Mouse (Mus musculus): ENCODE measurements around the gene Lasp1. TPM values are rescaled to one million over a fixed set of nuclear protein-coding genes. Genes with fewer than 3 reads are reported as not detected.
"Not testable (repeated sequence)": the region's sequence is repeated elsewhere in the genome, so short reads cannot be mapped to it uniquely, and the experiment has no call there.

Lasp1 gene
- total and polyA plus RNA-seq, 3 experiments = 28.2 to 31.6 (median 31.1) TPM

DNA sequence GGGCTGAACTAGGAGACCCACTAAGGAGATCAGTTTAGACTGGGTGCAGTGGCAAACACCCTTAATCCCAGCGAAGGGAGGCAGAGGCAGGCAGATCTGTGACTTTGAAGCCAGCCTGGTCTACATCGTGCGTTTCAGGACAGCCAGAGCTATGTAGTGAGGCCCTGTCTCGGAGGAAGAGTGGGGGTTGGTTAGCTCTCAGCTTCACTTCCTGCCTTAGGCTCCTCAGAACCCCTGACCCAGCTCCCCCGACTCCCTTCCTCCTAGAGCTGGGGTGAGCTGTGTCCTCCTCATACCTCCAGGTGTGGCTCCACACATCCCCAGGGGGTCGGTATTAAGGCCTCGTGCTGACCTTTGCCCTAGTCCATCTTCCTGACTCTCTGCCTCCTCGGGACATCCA lies 37.7 kb downstream of the Lasp1 start:
- peaks cover 11% of the 10 kb centered on the region for H3K4me1 ChIP-seq (ENCODE audit: control insufficient read depth, insufficient read depth, low read length)
- WGBS = 43% methylated on average over 8 of the region's 8 CpGs
- no peak for DNase-seq
- no peaks in the 10 kb centered on the region for H3K79me2 ChIP-seq (replicated peaks; ENCODE audit: control insufficient read depth, insufficient read depth, low read length)
- TF ChIP-seq CTCF (IDR thresholded peaks at IDR 0.05) (no peak), EP300 (IDR thresholded peaks at IDR 0.05; ENCODE audit: insufficient read depth, low read depth, low read length) (no peak), POLR2A (IDR thresholded peaks at IDR 0.05; ENCODE audit: insufficient read depth, low read depth, low read length) (no peak)
- intact Hi-C loops (cut with DNase I) = no loop called here
- H3K4me3 ChIP-seq = no peak overlapping the region
- H3K27me3 ChIP-seq (ENCODE audit: control insufficient read depth, insufficient read depth, low read length) = no peaks in the 10 kb centered on the region
- H3K27ac ChIP-seq = peak overlapping the region; percentile 27
- no peaks in the 10 kb centered on the region for H3K36me3 ChIP-seq (ENCODE audit: control insufficient read depth, insufficient read depth, low read length)
- H3K9ac ChIP-seq (ENCODE audit: low read depth, low read length) = no peak overlapping the region

DNA sequence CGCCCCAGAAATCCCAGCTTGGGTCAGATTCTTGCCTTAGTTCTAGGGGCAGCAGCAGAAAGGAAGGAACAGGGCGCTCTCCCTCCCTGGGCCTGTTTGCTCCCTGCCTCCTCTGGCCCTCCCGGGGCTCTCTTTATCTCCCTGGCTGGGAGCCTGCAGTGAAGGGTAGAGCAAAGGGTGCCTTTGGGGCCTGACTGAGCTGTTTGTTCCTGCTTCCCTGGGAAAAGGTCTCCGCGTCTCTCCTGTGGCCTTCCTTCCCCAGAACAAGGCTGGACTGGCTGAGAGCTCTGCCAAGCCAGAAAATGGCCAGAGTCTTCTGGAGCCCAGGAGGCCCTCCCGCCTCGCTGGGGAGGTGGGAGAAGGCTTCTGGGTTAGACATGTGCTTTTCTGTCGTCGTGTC lies 38.3 kb downstream of the Lasp1 start:
- intact Hi-C loops (cut with DNase I); H3K4me3 ChIP-seq; H3K79me2 ChIP-seq (replicated peaks; ENCODE audit: control insufficient read depth, insufficient read depth, low read length); H3K9ac ChIP-seq (ENCODE audit: low read depth, low read length); H3K4me1 ChIP-seq (ENCODE audit: control insufficient read depth, insufficient read depth, low read length); H3K36me3 ChIP-seq (ENCODE audit: control insufficient read depth, insufficient read depth, low read length); H3K27me3 ChIP-seq (ENCODE audit: control insufficient read depth, insufficient read depth, low read length): not testable (repeated sequence)
- peak; percentile 54 to 62 for DNase-seq
- peak overlapping the region; percentile 27 for H3K27ac ChIP-seq
- 39% methylated on average over 9 of the region's 9 CpGs for WGBS

DNA sequence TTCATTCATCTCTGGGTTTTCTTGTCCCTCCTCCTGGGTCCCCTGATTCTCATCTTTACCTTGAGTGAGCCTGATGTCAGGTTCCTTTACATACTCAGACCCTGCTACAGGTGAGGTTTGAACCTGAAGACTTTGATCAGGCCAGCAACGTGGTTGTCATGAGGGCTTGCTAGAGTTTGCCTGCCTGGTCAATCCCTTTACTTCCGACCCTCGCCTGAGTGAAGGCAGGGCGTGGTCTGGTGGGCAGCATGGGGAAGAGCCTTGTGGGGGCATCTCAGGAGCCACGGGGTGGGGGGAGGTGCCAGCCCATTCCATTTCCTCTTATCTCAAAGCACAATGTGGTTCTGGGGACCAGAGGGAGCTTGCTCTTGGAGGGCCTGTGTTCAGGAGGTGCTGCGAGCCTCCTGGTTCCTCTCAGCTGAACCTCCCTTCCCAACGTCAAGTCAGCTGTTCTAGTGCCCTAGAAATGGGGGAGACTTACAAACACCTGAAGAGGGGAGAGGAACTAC lies 38.9 kb downstream of the Lasp1 start:
- no peaks in the 10 kb centered on the region for H3K79me2 ChIP-seq (replicated peaks; ENCODE audit: control insufficient read depth, insufficient read depth, low read length)
- DNase-seq = no peak
- no peak overlapping the region; the same call in 1 of the 2 replicates for H3K27ac ChIP-seq
- no peaks in the 10 kb centered on the region for H3K36me3 ChIP-seq (ENCODE audit: control insufficient read depth, insufficient read depth, low read length)
- 71% methylated on average over 7 of the region's 7 CpGs for WGBS
- H3K4me1 ChIP-seq (ENCODE audit: control insufficient read depth, insufficient read depth, low read length) = peaks cover 2% of the 10 kb centered on the region
- TF ChIP-seq POLR2A (IDR thresholded peaks at IDR 0.05; ENCODE audit: insufficient read depth, low read depth, low read length) (no peak), EP300 (IDR thresholded peaks at IDR 0.05; ENCODE audit: insufficient read depth, low read depth, low read length) (no peak), CTCF (IDR thresholded peaks at IDR 0.05) (no peak)
- no peaks in the 10 kb centered on the region for H3K27me3 ChIP-seq (ENCODE audit: control insufficient read depth, insufficient read depth, low read length)
- no peak overlapping the region for H3K4me3 ChIP-seq
- intact Hi-C loops (cut with DNase I) = no loop called here
- no peak overlapping the region for H3K9ac ChIP-seq (ENCODE audit: low read depth, low read length)

DNA sequence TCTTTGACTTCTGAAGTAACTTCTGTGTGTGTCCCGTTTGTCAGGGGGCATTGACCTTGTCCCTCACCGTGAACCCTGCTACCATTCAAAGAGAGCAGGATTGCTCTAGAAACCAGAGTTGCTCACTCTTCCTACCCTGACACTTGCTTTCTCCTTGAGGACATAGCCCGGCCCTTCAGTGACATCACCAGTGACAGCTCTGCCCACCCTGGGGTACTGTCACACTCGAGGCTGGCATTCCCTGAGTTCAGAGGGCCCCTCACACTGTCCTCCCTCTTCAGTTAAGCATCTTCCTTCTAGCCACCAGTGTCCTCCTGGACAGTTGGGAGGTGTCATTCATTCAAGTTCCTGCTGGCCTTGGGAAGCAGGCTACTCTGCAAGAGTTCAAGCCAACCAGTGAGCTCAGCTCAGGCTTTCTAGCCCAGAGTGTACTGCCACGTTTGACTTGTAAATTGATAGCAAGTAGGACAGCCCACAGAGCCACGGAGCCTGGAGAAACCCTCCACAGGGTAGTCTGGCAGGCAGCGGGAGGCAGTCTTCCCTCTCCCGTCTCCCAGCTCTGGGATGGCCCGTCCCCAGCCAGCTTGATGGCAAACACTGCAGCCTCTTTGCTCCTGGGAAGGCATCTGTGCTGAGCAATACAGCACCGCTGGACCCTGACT lies 40.1 kb downstream of the Lasp1 start:
- no peaks in the 10 kb centered on the region for H3K79me2 ChIP-seq (replicated peaks; ENCODE audit: control insufficient read depth, insufficient read depth, low read length)
- no peaks in the 10 kb centered on the region for H3K36me3 ChIP-seq (ENCODE audit: control insufficient read depth, insufficient read depth, low read length)
- intact Hi-C loops (cut with DNase I) = no loop called here
- H3K4me3 ChIP-seq = no peak overlapping the region
- peaks cover 2% of the 10 kb centered on the region for H3K4me1 ChIP-seq (ENCODE audit: control insufficient read depth, insufficient read depth, low read length)
- TF ChIP-seq CTCF (IDR thresholded peaks at IDR 0.05) = no peak
- peak in 1 of 2 experiments; percentile 25 for DNase-seq
- no peaks in the 10 kb centered on the region for H3K27me3 ChIP-seq (ENCODE audit: control insufficient read depth, insufficient read depth, low read length)
- WGBS = 53% methylated on average over 10 of the region's 10 CpGs
- H3K27ac ChIP-seq = peak overlapping the region; percentile 36
- no peak overlapping the region for H3K9ac ChIP-seq (ENCODE audit: low read depth, low read length)

DNA sequence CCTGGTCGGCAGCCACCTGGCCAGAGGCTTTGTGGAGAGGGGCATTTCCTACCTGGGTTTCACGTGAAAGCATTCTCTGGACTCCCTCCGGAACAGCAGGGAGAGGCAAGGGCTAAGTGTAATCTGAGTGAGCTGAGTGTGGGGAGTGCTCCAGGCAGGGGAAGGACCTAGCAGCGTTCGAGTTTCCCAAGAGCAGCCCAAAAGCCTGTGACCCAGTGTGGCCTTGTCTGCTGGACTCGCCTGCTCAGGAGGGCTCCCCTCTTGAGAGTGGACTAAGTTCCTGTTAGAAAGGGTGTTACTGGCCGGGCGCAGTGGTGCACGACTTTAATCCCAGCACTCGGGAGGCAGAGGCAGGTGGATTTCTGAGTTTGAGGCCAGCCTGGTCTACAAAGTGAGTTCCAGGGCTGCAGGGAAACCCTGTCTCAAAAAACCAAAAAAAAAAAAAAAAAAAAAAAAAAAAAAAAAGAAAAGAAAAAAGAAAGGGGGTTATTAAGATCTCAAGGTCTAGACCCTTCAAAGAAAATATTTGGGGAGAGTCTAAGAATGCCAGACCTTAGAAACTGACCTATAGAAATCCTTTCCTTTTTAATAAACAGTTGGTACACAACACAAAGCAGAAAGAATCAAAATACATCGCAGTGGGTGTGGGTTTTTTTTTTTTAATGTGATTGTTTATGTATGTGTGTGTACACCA lies 40.8 kb downstream of the Lasp1 start:
- no peak overlapping the region for H3K4me3 ChIP-seq
- no peaks in the 10 kb centered on the region for H3K79me2 ChIP-seq (replicated peaks; ENCODE audit: control insufficient read depth, insufficient read depth, low read length)
- no peaks in the 10 kb centered on the region for H3K27me3 ChIP-seq (ENCODE audit: control insufficient read depth, insufficient read depth, low read length)
- intact Hi-C loops (cut with DNase I) = loop anchor here (2.0 kb wide), 2 partner anchors 39 to 45 kb away; partner anchors contain the start of gene Fbxo47
- no peak for DNase-seq
- 62% methylated on average over 11 of the region's 11 CpGs for WGBS
- H3K4me1 ChIP-seq (ENCODE audit: control insufficient read depth, insufficient read depth, low read length) = peaks cover 2% of the 10 kb centered on the region
- H3K36me3 ChIP-seq (ENCODE audit: control insufficient read depth, insufficient read depth, low read length) = no peaks in the 10 kb centered on the region
- no peak for TF ChIP-seq POLR2A (IDR thresholded peaks at IDR 0.05; ENCODE audit: insufficient read depth, low read depth, low read length)
- TF ChIP-seq EP300 (IDR thresholded peaks at IDR 0.05; ENCODE audit: insufficient read depth, low read depth, low read length) = no peak
- no peak for TF ChIP-seq CTCF (IDR thresholded peaks at IDR 0.05)
- H3K27ac ChIP-seq = peak overlapping the region; percentile 36
- no peak overlapping the region for H3K9ac ChIP-seq (ENCODE audit: low read depth, low read length)

DNA sequence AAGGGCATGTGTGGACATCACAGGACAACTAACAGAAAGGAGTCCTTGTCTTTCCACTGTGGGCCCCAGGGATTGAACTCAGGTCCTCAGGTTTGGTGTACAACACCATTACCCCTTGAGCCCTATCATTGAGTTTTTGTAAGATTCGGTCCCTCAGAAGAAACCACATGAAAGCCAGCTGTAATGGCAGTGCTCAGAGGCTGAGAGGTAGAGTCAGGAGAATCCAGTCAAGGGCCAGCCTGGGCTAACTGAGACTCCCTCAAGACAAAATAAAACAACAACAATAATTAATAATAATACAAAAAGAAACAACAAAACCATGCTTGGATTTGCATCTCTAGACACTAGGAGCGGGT lies 41.3 kb downstream of the Lasp1 start:
- no peaks in the 10 kb centered on the region for H3K27me3 ChIP-seq (ENCODE audit: control insufficient read depth, insufficient read depth, low read length)
- no peak overlapping the region for H3K4me3 ChIP-seq
- WGBS = 61% methylated on average over 2 of the region's 2 CpGs
- TF ChIP-seq EP300 (IDR thresholded peaks at IDR 0.05; ENCODE audit: insufficient read depth, low read depth, low read length) (no peak), POLR2A (IDR thresholded peaks at IDR 0.05; ENCODE audit: insufficient read depth, low read depth, low read length) (no peak), CTCF (IDR thresholded peaks at IDR 0.05) (no peak)
- no peaks in the 10 kb centered on the region for H3K79me2 ChIP-seq (replicated peaks; ENCODE audit: control insufficient read depth, insufficient read depth, low read length)
- DNase-seq = no peak
- H3K36me3 ChIP-seq (ENCODE audit: control insufficient read depth, insufficient read depth, low read length) = no peaks in the 10 kb centered on the region
- H3K4me1 ChIP-seq (ENCODE audit: control insufficient read depth, insufficient read depth, low read length) = peaks cover 2% of the 10 kb centered on the region
- H3K27ac ChIP-seq = peak overlapping the region; percentile 78; the same call in 1 of the 2 replicates
- no peak overlapping the region for H3K9ac ChIP-seq (ENCODE audit: low read depth, low read length)
- intact Hi-C loops (cut with DNase I) = loop anchor here (2.0 kb wide), 2 partner anchors 39 to 45 kb away; partner anchors contain the start of gene Fbxo47
